Mouse (Mus musculus) erythroblast, embryonic 14.5 days (primary cell): ENCODE results near the gene Spocd1.

Experiments
- GATA1 ChIP-seq: IDR thresholded peaks from 2 replicates; pipeline ENCODE4 v1.6.1; 2012; ENCODE audit warnings: low read length, inconsistent platforms, mixed read lengths
- TAL1 ChIP-seq: IDR thresholded peaks from 3 replicates; pipeline ENCODE4 v1.6.1; 2012; ENCODE audit warnings: low read length, inconsistent platforms, mixed read lengths

- no peak for TF ChIP-seq TAL1
- TF ChIP-seq GATA1, result no peak
Observed at GRCm38 (mm10) chr4:129983046-129983445, 54.0 kb downstream of the Spocd1 start.
